Mouse (Mus musculus): ENCODE data around the gene Samd15.

GRCm38 (mm10) chr12:87158099-87158498 lies 41.4 kb upstream of the Samd15 start:
- TF ChIP-seq MYC (IDR thresholded peaks at IDR 0.05; ENCODE audit: low read depth, low read length): no peak
- no peak for TF ChIP-seq ZKSCAN1 (IDR thresholded peaks at IDR 0.05; ENCODE audit: low read depth, low read length)
- TF ChIP-seq CTCF (IDR thresholded peaks at IDR 0.05 in 2 of 3, conservative IDR thresholded peaks at IDR 0.05 in 1 of 3; ENCODE audit: control insufficient read depth in 1 of 3, insufficient read depth in 1 of 3, low read depth in 2 of 3, low read length in 3 of 3, poor library complexity in 1 of 3, severe bottlenecking in 1 of 3): no peak
- no peak for TF ChIP-seq USF1 (IDR thresholded peaks at IDR 0.05; ENCODE audit: low read depth, low read length)
- TF ChIP-seq MXI1 (IDR thresholded peaks at IDR 0.05; ENCODE audit: low read depth, low read length): no peak
- TF ChIP-seq RAD21 (IDR thresholded peaks at IDR 0.05; ENCODE audit: low read depth, low read length): no peak
- TF ChIP-seq NELFE (IDR thresholded peaks at IDR 0.05; ENCODE audit: low read depth, low read length): no peak
- no peak for TF ChIP-seq JUND (IDR thresholded peaks at IDR 0.05; ENCODE audit: low read depth, low read length)
- TF ChIP-seq CHD1 (IDR thresholded peaks at IDR 0.05; ENCODE audit: low read depth, low read length): no peak
- TF ChIP-seq UBTF (IDR thresholded peaks at IDR 0.05; ENCODE audit: borderline replicate concordance, insufficient read depth, low read depth, low read length): no peak
- TF ChIP-seq MEF2A (IDR thresholded peaks at IDR 0.05; ENCODE audit: extremely low read depth, insufficient replicate concordance, low read depth, low read length, poor library complexity, severe bottlenecking): no peak
- TF ChIP-seq POLR2A (IDR thresholded peaks at IDR 0.05; ENCODE audit: control insufficient read depth in 1 of 2, insufficient read depth in 1 of 2, low read depth in 1 of 2, low read length in 2 of 2, poor library complexity in 1 of 2): no peak

Data from MEL (cell line).